In the genomic region with DNA sequence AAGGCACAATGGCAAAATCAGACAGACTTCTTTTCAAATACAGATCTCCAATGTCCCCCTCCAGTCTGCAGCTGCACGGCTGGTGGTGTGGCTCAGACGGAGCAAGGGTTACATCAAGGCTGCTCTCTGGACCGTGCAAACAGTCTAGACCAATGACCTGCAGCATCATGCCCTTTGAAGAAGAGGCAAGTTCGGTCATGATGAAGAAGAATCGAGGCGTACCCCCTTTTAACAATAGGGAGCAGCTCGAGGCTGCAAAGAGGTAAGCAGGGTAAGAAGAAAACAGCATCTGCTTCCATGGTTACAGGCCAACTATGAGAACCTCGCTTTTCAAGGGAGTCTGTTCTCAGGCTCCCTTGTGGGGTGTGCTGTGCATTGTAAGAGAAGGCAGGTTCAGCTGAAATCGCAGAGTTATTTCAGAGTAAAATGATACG, we compare ENCODE assay signal across 9 mouse cellular contexts.
DNase-seq lines count a peak whose midpoint lies in the region; ATAC-seq lines count a peak whose summit lies in the region.
"Had no signal": no experiment of that assay in that cellular context is flagged by ENCODE, and none has a peak within 500 bp of the region (broad histone marks: within the 10 kb centered on the region; RNA-seq: fewer than 3 reads in every experiment).

No protein-coding gene starts in this region.

- H3K27ac ChIP-seq in heart, embryonic 15.5 days: peak overlapping the region; percentile 9; the same call in 1 of the 2 replicates
- H3K27ac ChIP-seq in midbrain, embryonic 15.5 days: peak overlapping the region; percentile 98

- peak; percentile 17 for DNase-seq in adrenal gland, adult 2 months
- no peak for DNase-seq in adrenal gland, postnatal 4 days (ENCODE audit: low spot score in 2 of 2)
- peak; percentile 90 for DNase-seq in embryo, embryonic 10 days (ENCODE audit: low spot score)
- DNase-seq in layer of hippocampus, postnatal 10 days (ENCODE audit: low spot score in 2 of 2): peak; percentile 64 to 71
- DNase-seq in MN1 (ENCODE audit: low spot score): no peak

- H3K4me1 ChIP-seq in heart, embryonic 15.5 days (replicated peaks): peaks cover 12% of the 10 kb centered on the region
- peaks cover 8% of the 10 kb centered on the region for H3K4me1 ChIP-seq in midbrain, embryonic 15.5 days
- H3K4me1 ChIP-seq: megakaryocyte, embryonic 14.5 days had no signal

- H3K4me3 ChIP-seq in heart, embryonic 15.5 days: no peak overlapping the region
- peak overlapping the region; percentile 48 for H3K4me3 ChIP-seq in midbrain, embryonic 15.5 days
- H3K4me3 ChIP-seq: megakaryocyte, embryonic 14.5 days had no signal

- no peaks in the 10 kb centered on the region for H3K9me3 ChIP-seq in heart, embryonic 15.5 days (replicated peaks)
- H3K9me3 ChIP-seq in midbrain, embryonic 15.5 days: no peaks in the 10 kb centered on the region
- H3K9me3 ChIP-seq: megakaryocyte, embryonic 14.5 days had no signal

- no peak for ATAC-seq in heart, embryonic 15.5 days (replicated peaks; ENCODE audit: insufficient number of reproducible peaks, insufficient read depth, low FRiP score, low read depth)
- peak; percentile 91 for ATAC-seq in midbrain, embryonic 15.5 days (replicated peaks)
- ATAC-seq in granulocyte monocyte progenitor cell, adult 5-6 weeks (replicated peaks; ENCODE audit: poor library complexity, severe bottlenecking): no peak

- H3K4me2 ChIP-seq in heart, embryonic 15.5 days: 0 out of 2 replicates have a peak overlapping the region, but pooled peaks have one; percentile 21
- peak overlapping the region; percentile 65 for H3K4me2 ChIP-seq in midbrain, embryonic 15.5 days

- H3K36me3 ChIP-seq in heart, embryonic 15.5 days: no peaks in the 10 kb centered on the region
- no peaks in the 10 kb centered on the region for H3K36me3 ChIP-seq in midbrain, embryonic 15.5 days (replicated peaks)

- no peaks in the 10 kb centered on the region for H3K27me3 ChIP-seq in heart, embryonic 15.5 days
- no peaks in the 10 kb centered on the region for H3K27me3 ChIP-seq in midbrain, embryonic 15.5 days (replicated peaks)
- H3K27me3 ChIP-seq: megakaryocyte, embryonic 14.5 days had no signal

- no peak overlapping the region for H3K9ac ChIP-seq in heart, embryonic 15.5 days
- peak overlapping the region; percentile 61 for H3K9ac ChIP-seq in midbrain, embryonic 15.5 days

- 58% methylated on average over 10 of the region's 10 CpGs for WGBS in heart, embryonic 15.5 days
- WGBS in midbrain, embryonic 15.5 days: 2% methylated on average over 10 of the region's 10 CpGs

Comparison
In these comparisons a context has a peak if more than half of its experiments do, and no peak if none do; other contexts are left out.
1. DNase-seq: peak in adrenal gland, adult 2 months (single experiment), embryo, embryonic 10 days (single experiment) and layer of hippocampus, postnatal 10 days (2 of 2); none in adrenal gland, postnatal 4 days (0 of 2) and MN1 (single experiment).